Mouse (Mus musculus): ENCODE results near the gene Phlda2.
A peak's percentile ranks its signal among the peaks of the same experiment; 100 is the strongest.

Gene Phlda2

GRCm38 (mm10) chr7:143476702-143477335 lies 26.1 kb downstream of the Phlda2 start:
- TF ChIP-seq NANOG (IDR thresholded peaks at IDR 0.05; ENCODE audit: borderline replicate concordance, low read length) (no peak), CTCF (conservative IDR thresholded peaks at IDR 0.05; ENCODE audit: low read length) (peak; percentile 35; the same call in 1 of the 2 replicates), POU5F1 (IDR thresholded peaks at IDR 0.05; ENCODE audit: borderline replicate concordance, low read length) (no peak)
- H3K27me3 ChIP-seq (ENCODE audit: insufficient read depth, low read length) = peaks cover 36% of the 10 kb centered on the region
- peaks cover 69% of the 10 kb centered on the region for H3K4me1 ChIP-seq (replicated peaks; ENCODE audit: low read depth, low read length)
- H3K4me3 ChIP-seq (replicated peaks; ENCODE audit: low read length) = no peak overlapping the region
- H3K36me3 ChIP-seq (ENCODE audit: insufficient read depth, low read length) = no peaks in the 10 kb centered on the region; the same call in 1 of the 2 replicates
- H3K9me3 ChIP-seq (ENCODE audit: low read length) = no peaks in the 10 kb centered on the region

GRCm38 (mm10) chr7:143475876-143476275 lies 27.1 kb downstream of the Phlda2 start:
- Histone ChIP-seq H3K4me3 (replicated peaks; ENCODE audit: low read length) (no peak overlapping the region; the same call in 1 of the 2 replicates), H3K27me3 (ENCODE audit: insufficient read depth, low read length) (peaks cover 31% of the 10 kb centered on the region), H3K36me3 (ENCODE audit: insufficient read depth, low read length) (no peaks in the 10 kb centered on the region; the same call in 1 of the 2 replicates), H3K4me1 (replicated peaks; ENCODE audit: low read depth, low read length) (peaks cover 63% of the 10 kb centered on the region), H3K9me3 (ENCODE audit: low read length) (no peaks in the 10 kb centered on the region)
- TF ChIP-seq CTCF (conservative IDR thresholded peaks at IDR 0.05; ENCODE audit: low read length) = no peak
- no peak for TF ChIP-seq POU5F1 (IDR thresholded peaks at IDR 0.05; ENCODE audit: borderline replicate concordance, low read length)
- TF ChIP-seq NANOG (IDR thresholded peaks at IDR 0.05; ENCODE audit: borderline replicate concordance, low read length) = no peak

- Histone ChIP-seq H3K27me3 (ENCODE audit: insufficient read depth, low read length) (peaks cover 32% of the 10 kb centered on the region), H3K4me3 (replicated peaks; ENCODE audit: low read length) (peak overlapping the region; percentile 71), H3K36me3 (ENCODE audit: insufficient read depth, low read length) (no peaks in the 10 kb centered on the region; the same call in 1 of the 2 replicates), H3K4me1 (replicated peaks; ENCODE audit: low read depth, low read length) (peaks cover 57% of the 10 kb centered on the region), H3K9me3 (ENCODE audit: low read length) (no peaks in the 10 kb centered on the region)
- no peak for TF ChIP-seq CTCF (conservative IDR thresholded peaks at IDR 0.05; ENCODE audit: low read length)
- TF ChIP-seq POU5F1 (IDR thresholded peaks at IDR 0.05; ENCODE audit: borderline replicate concordance, low read length) = no peak
- no peak for TF ChIP-seq NANOG (IDR thresholded peaks at IDR 0.05; ENCODE audit: borderline replicate concordance, low read length)
These were observed 28.1 kb downstream of the Phlda2 start for GRCm38 (mm10) chr7:143474811-143475210.

DNA sequence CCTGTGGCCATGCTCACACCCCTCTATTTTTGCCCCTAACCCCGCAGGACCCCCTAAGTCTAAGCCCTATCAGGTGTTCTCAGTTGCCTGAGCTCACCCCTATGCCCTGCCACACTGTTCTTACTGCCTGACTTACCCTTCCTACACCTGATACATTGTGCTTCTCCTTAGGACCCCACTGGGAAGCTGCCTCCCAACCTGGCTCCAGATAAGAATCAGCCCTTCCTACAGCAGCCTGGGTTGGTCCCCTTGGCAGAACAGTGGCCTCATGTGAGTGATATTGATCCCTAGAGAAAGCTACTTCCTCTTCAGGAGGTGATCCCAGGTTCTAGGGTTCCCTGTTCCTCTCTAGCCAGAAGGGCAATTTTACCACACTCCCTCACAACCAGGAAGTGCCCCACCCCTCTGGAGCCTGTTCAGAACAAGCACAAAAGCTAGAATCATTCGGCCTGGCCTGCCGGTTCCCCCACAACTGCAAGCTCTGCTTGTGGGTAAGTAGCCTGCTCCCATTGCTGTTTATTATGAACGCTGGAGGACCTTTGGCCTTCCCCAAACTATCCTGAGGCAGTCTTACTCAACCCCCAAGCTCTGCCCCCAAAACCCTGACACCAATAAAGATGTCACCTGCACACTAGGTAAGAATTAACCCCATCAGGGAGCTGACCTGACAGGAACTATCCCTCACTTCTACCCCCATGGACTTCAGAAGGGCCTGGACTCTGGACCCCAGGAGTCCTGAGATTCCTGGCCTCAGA lies 29.4 kb downstream of the Phlda2 start, which contains the start of gene Slc22a18:
Slc22a18 (plus strand) TSS at position 390 of the 755 bp plus-strand sequence.
- Histone ChIP-seq H3K4me1 (replicated peaks; ENCODE audit: low read depth, low read length) (peaks cover 57% of the 10 kb centered on the region), H3K4me3 (replicated peaks; ENCODE audit: low read length) (peak within 1 kb of the TSS; percentile 71), H3K9me3 (ENCODE audit: low read length) (no peaks in the 10 kb centered on the region), H3K36me3 (ENCODE audit: insufficient read depth, low read length) (no peaks in the 10 kb centered on the region; the same call in 1 of the 2 replicates), H3K27me3 (ENCODE audit: insufficient read depth, low read length) (peaks cover 31% of the 10 kb centered on the region)
- TF ChIP-seq POU5F1 (IDR thresholded peaks at IDR 0.05; ENCODE audit: borderline replicate concordance, low read length) = no peak
- no peak for TF ChIP-seq CTCF (conservative IDR thresholded peaks at IDR 0.05; ENCODE audit: low read length)
- TF ChIP-seq NANOG (IDR thresholded peaks at IDR 0.05; ENCODE audit: borderline replicate concordance, low read length) = no peak

GRCm38 (mm10) chr7:143469946-143470345 lies 33.0 kb downstream of the Phlda2 start:
- no peak for TF ChIP-seq POU5F1 (IDR thresholded peaks at IDR 0.05; ENCODE audit: borderline replicate concordance, low read length)
- peak; percentile 75 for TF ChIP-seq CTCF (conservative IDR thresholded peaks at IDR 0.05; ENCODE audit: low read length)
- TF ChIP-seq NANOG (IDR thresholded peaks at IDR 0.05; ENCODE audit: borderline replicate concordance, low read length) = no peak
- Histone ChIP-seq H3K9me3 (ENCODE audit: low read length) (no peaks in the 10 kb centered on the region), H3K4me1 (replicated peaks; ENCODE audit: low read depth, low read length) (peaks cover 64% of the 10 kb centered on the region), H3K27me3 (ENCODE audit: insufficient read depth, low read length) (peaks cover 46% of the 10 kb centered on the region), H3K4me3 (replicated peaks; ENCODE audit: low read length) (no peak overlapping the region), H3K36me3 (ENCODE audit: insufficient read depth, low read length) (no peaks in the 10 kb centered on the region)

DNA sequence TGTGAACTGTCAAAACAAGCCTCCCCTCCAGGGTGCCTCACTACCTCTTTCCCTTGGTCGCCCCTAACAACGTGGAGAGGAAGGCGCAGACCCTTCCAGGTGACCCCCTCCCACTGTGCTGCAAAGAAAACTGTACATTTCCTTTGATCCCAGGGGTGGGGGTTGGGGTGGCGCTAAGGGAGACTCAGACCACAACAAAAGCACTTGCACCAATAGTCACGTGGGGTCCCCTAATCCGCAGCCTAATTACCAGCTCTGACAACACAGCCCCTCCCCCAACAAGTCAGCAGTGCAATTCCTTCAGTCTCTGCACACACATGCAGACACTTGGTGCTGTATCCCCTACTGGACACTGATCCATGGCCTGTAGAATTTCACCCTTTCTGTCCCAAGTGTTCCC lies 35.2 kb downstream of the Phlda2 start:
- Histone ChIP-seq H3K9me3 (ENCODE audit: low read length) (no peaks in the 10 kb centered on the region), H3K27me3 (ENCODE audit: insufficient read depth, low read length) (peaks cover 68% of the 10 kb centered on the region), H3K4me1 (replicated peaks; ENCODE audit: low read depth, low read length) (peaks cover 58% of the 10 kb centered on the region), H3K36me3 (ENCODE audit: insufficient read depth, low read length) (no peaks in the 10 kb centered on the region), H3K4me3 (replicated peaks; ENCODE audit: low read length) (no peak overlapping the region)
- TF ChIP-seq NANOG (IDR thresholded peaks at IDR 0.05; ENCODE audit: borderline replicate concordance, low read length) = no peak
- TF ChIP-seq CTCF (conservative IDR thresholded peaks at IDR 0.05; ENCODE audit: low read length) = no peak
- no peak for TF ChIP-seq POU5F1 (IDR thresholded peaks at IDR 0.05; ENCODE audit: borderline replicate concordance, low read length)

DNA sequence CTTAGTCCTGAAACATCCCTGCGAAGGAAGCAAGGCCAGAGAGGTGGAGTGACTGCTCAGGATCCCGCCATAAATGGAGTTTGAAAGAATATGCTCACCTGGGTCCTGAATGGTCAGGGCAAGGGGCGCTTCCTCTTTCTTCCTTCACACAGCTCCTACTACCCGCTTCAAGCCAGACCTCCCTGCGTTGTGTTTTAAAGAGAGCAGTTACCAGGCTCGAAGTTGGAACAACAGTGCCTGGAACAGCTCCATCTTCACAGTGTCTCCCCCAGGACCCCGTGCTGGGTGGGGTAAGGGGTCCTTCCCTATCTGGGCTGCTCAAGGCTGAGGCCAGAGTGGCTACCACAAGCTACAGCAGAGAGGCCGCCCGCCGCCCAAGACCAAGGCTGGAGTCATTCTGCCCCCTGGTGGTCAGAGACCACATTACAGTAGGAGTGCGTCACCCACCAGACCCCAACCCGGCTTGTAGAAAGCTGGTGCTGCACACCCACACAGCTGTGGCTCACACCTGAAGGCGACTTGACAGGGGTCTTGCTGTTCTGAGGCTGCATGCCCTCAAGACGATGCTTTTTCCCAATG lies 36.8 kb downstream of the Phlda2 start:
- H3K27me3 ChIP-seq (ENCODE audit: insufficient read depth, low read length) = peaks cover 81% of the 10 kb centered on the region
- H3K36me3 ChIP-seq (ENCODE audit: insufficient read depth, low read length) = no peaks in the 10 kb centered on the region
- TF ChIP-seq POU5F1 (IDR thresholded peaks at IDR 0.05; ENCODE audit: borderline replicate concordance, low read length) (no peak), CTCF (conservative IDR thresholded peaks at IDR 0.05; ENCODE audit: low read length) (peak; percentile 69), NANOG (IDR thresholded peaks at IDR 0.05; ENCODE audit: borderline replicate concordance, low read length) (no peak)
- H3K4me1 ChIP-seq (replicated peaks; ENCODE audit: low read depth, low read length) = peaks cover 72% of the 10 kb centered on the region
- H3K4me3 ChIP-seq (replicated peaks; ENCODE audit: low read length) = no peak overlapping the region
- H3K9me3 ChIP-seq (ENCODE audit: low read length) = no peaks in the 10 kb centered on the region

All from E14TG2a.4 (cell line).